Comparison of ENCODE assay signal across 16 mouse cellular contexts in the genomic region with DNA sequence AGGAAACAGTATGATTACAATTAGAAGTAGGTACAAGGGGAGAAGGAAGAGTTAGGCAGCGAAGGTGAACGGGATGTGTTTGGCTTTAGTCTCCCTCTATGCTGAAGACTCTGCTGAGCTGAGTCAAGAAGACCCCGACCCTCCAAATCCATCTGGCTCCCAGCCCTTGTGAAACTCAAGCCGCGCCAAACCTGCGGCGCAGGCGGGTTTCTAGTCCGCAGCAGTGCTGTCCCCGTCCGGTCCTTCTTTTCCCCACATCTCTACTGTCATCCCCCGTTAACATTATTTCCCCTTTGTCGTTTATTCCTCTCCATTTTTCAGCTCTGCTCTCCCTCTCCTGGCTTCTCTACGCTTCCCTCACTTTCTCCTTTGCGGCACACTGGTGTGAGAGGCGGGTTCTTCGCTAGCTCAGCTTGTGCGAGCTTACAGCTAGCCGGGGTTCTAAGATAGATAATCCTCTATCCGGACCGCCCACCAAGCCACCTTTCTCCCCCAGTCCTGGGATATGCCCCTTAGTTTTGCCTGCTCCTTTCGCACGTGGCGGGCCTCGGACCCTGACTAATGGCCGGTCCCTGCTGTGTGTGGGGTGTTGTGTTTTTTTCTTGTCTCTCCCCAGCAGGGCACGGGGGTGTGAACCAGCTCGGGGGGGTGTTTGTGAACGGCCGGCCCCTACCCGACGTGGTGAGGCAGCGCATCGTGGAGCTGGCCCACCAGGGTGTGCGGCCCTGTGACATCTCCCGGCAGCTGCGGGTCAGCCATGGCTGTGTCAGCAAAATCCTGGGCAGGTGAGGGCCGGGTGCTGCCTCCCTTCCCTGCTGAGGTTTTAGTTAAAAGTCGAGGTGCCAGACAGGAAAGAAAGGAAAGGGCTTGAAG. TPM values are rescaled to one million over a fixed set of nuclear protein-coding genes. Genes with fewer than 3 reads are reported as not detected.
DNase-seq lines count a peak whose midpoint lies in the region; ATAC-seq and TF ChIP-seq lines count a peak whose summit lies in the region.
"Had no signal": no experiment of that assay in that cellular context is flagged by ENCODE, and none has a peak within 500 bp of the region (broad histone marks: within the 10 kb centered on the region; RNA-seq: fewer than 3 reads in every experiment).

No protein-coding gene starts in this region.

- 2% methylated on average over 39 of the region's 39 CpGs for WGBS in forebrain, embryonic 11.5 days
- 2% methylated on average over 39 of the region's 39 CpGs for WGBS in forebrain, postnatal 0 days
- 2% methylated on average over 39 of the region's 39 CpGs for WGBS in midbrain, embryonic 13.5 days
- 4% methylated on average over 39 of the region's 39 CpGs for WGBS in midbrain, embryonic 15.5 days
- 2% methylated on average over 39 of the region's 39 CpGs for WGBS in limb, embryonic 10.5 days

- peak overlapping the region; percentile 2; the same call in 1 of the 2 replicates for H3K4me2 ChIP-seq in forebrain, embryonic 11.5 days (ENCODE audit: low read depth, low read length, severe bottlenecking)
- no peak overlapping the region for H3K4me2 ChIP-seq in forebrain, postnatal 0 days (ENCODE audit: low read depth)
- H3K4me2 ChIP-seq in midbrain, embryonic 13.5 days (replicated peaks): no peak overlapping the region
- H3K4me2 ChIP-seq in midbrain, embryonic 15.5 days: no peak overlapping the region
- H3K4me2 ChIP-seq: intestine, embryonic 15.5 days; limb, embryonic 15.5 days; midbrain, embryonic 12.5 days had no signal

- no peak for ATAC-seq in forebrain, embryonic 11.5 days (replicated peaks; ENCODE audit: low FRiP score)
- no peak for ATAC-seq in forebrain, postnatal 0 days
- no peak for ATAC-seq in midbrain, embryonic 13.5 days
- ATAC-seq in midbrain, embryonic 15.5 days (replicated peaks): no peak
- ATAC-seq: intestine, embryonic 15.5 days had no signal

- no peak overlapping the region for H3K9ac ChIP-seq in forebrain, embryonic 11.5 days (ENCODE audit: low read length)
- no peak overlapping the region for H3K9ac ChIP-seq in forebrain, postnatal 0 days
- no peak overlapping the region for H3K9ac ChIP-seq in midbrain, embryonic 13.5 days (replicated peaks)
- H3K9ac ChIP-seq in midbrain, embryonic 15.5 days: no peak overlapping the region
- H3K9ac ChIP-seq: intestine, embryonic 15.5 days; limb, embryonic 15.5 days; midbrain, embryonic 12.5 days had no signal

- peaks cover 73% of the 10 kb centered on the region for H3K27me3 ChIP-seq in forebrain, embryonic 11.5 days (ENCODE audit: control insufficient read depth, insufficient read depth, low read length)
- peaks cover 68% of the 10 kb centered on the region for H3K27me3 ChIP-seq in forebrain, postnatal 0 days (ENCODE audit: insufficient read depth, low read length)
- peaks cover 96% of the 10 kb centered on the region for H3K27me3 ChIP-seq in midbrain, embryonic 13.5 days
- peaks cover 78% of the 10 kb centered on the region for H3K27me3 ChIP-seq in midbrain, embryonic 15.5 days (replicated peaks)
- peaks cover 100% of the 10 kb centered on the region for H3K27me3 ChIP-seq in limb, embryonic 10.5 days (ENCODE audit: low read depth, poor library complexity, severe bottlenecking)

- no peak overlapping the region for H3K4me3 ChIP-seq in forebrain, embryonic 11.5 days (ENCODE audit: low read depth, low read length)
- H3K4me3 ChIP-seq in forebrain, postnatal 0 days (ENCODE audit: low read depth, low read length): no peak overlapping the region
- 0 out of 2 replicates have a peak overlapping the region, but pooled peaks have one; percentile 12 for H3K4me3 ChIP-seq in midbrain, embryonic 13.5 days (replicated peaks)
- H3K4me3 ChIP-seq in midbrain, embryonic 15.5 days: no peak overlapping the region
- 0 out of 2 replicates have a peak overlapping the region, but pooled peaks have one; percentile 6 for H3K4me3 ChIP-seq in limb, embryonic 10.5 days
- H3K4me3 ChIP-seq: intestine, embryonic 15.5 days; limb, embryonic 15.5 days had no signal

- peak; percentile 62 for DNase-seq in forebrain, embryonic 11.5 days (ENCODE audit: low spot score)
- no peak for DNase-seq in forebrain, postnatal 0 days
- DNase-seq in limb, embryonic 10.5 days (ENCODE audit: low spot score): peak; percentile 58
- DNase-seq in left cerebral cortex, postnatal 10 days (ENCODE audit: extremely low spot score in 1 of 2, low spot score in 2 of 2): no peak
- DNase-seq in cerebellum, adult 11 months: no peak
- no peak for DNase-seq in spleen, adult 12 weeks (ENCODE audit: low spot score)
- DNase-seq: cerebellum, adult 9-11 months; spleen, adult 18-20 months had no signal

- TF ChIP-seq CTCF in forebrain, postnatal 0 days (IDR thresholded peaks at IDR 0.05; ENCODE audit: low read depth): no peak

- intact Hi-C loops in left cerebral cortex, postnatal 10 days (cut with DNase I): no loop called here

- no peaks in the 10 kb centered on the region for H3K36me3 ChIP-seq in forebrain, embryonic 11.5 days (ENCODE audit: control insufficient read depth, insufficient read depth, low read length)
- H3K36me3 ChIP-seq in forebrain, postnatal 0 days (ENCODE audit: insufficient read depth): no peaks in the 10 kb centered on the region
- no peaks in the 10 kb centered on the region for H3K36me3 ChIP-seq in midbrain, embryonic 13.5 days
- H3K36me3 ChIP-seq in midbrain, embryonic 15.5 days (replicated peaks): no peaks in the 10 kb centered on the region
- no peaks in the 10 kb centered on the region for H3K36me3 ChIP-seq in limb, embryonic 10.5 days
- H3K36me3 ChIP-seq: intestine, embryonic 15.5 days; limb, embryonic 15.5 days; midbrain, embryonic 12.5 days had no signal

- no peak overlapping the region for H3K27ac ChIP-seq in forebrain, embryonic 11.5 days (ENCODE audit: low read depth, low read length)
- no peak overlapping the region for H3K27ac ChIP-seq in forebrain, postnatal 0 days (ENCODE audit: low read depth, low read length)
- H3K27ac ChIP-seq in midbrain, embryonic 13.5 days: no peak overlapping the region
- H3K27ac ChIP-seq in midbrain, embryonic 15.5 days: no peak overlapping the region
- H3K27ac ChIP-seq in limb, embryonic 10.5 days: no peak overlapping the region
- H3K27ac ChIP-seq: intestine, embryonic 15.5 days; limb, embryonic 15.5 days; midbrain, embryonic 12.5 days had no signal

- H3K4me1 ChIP-seq in forebrain, embryonic 11.5 days (replicated peaks; ENCODE audit: control insufficient read depth, insufficient read depth, low read length): peaks cover 17% of the 10 kb centered on the region
- H3K4me1 ChIP-seq in forebrain, postnatal 0 days (ENCODE audit: insufficient read depth): no peaks in the 10 kb centered on the region
- peaks cover 31% of the 10 kb centered on the region for H3K4me1 ChIP-seq in midbrain, embryonic 13.5 days (replicated peaks)
- H3K4me1 ChIP-seq in midbrain, embryonic 15.5 days: peaks cover 34% of the 10 kb centered on the region
- peaks cover 38% of the 10 kb centered on the region for H3K4me1 ChIP-seq in limb, embryonic 10.5 days

- no peaks in the 10 kb centered on the region for H3K9me3 ChIP-seq in forebrain, embryonic 11.5 days (ENCODE audit: control insufficient read depth, low read length)
- no peaks in the 10 kb centered on the region for H3K9me3 ChIP-seq in forebrain, postnatal 0 days (ENCODE audit: low read length)
- H3K9me3 ChIP-seq in midbrain, embryonic 13.5 days: no peaks in the 10 kb centered on the region
- no peaks in the 10 kb centered on the region for H3K9me3 ChIP-seq in midbrain, embryonic 15.5 days
- no peaks in the 10 kb centered on the region for H3K9me3 ChIP-seq in limb, embryonic 10.5 days (replicated peaks)
- H3K9me3 ChIP-seq: intestine, embryonic 15.5 days; limb, embryonic 15.5 days; midbrain, embryonic 12.5 days had no signal

RNA-seq across cellular contexts. Expression of a gene that starts 4.7 kb away (rescaled TPM):
- 0.20 and 0.39 TPM in 2 replicates for polyA plus RNA-seq in forebrain, embryonic 11.5 days (2014; fragmentation: Nextera tagmentation; extraction: Ambion mirVana)
- total RNA-seq in forebrain, postnatal 0 days (2014; rRNA removed): 0.05 TPM in 1 of 2 replicates, not detected in the other
- 0.06 TPM in 2 replicates for polyA plus RNA-seq in forebrain, postnatal 0 days (2015; fragmentation: Nextera tagmentation; extraction: Ambion mirVana)
- polyA plus RNA-seq in midbrain, embryonic 13.5 days (2015; fragmentation: Nextera tagmentation; extraction: Ambion mirVana): 0.63 and 1.0 TPM in 2 replicates
- polyA plus RNA-seq in midbrain, embryonic 15.5 days (2015; fragmentation: Nextera tagmentation; extraction: Ambion mirVana): 0.68 TPM in 2 replicates
- 0.05 and 0.20 TPM in 2 replicates for polyA plus RNA-seq in limb, embryonic 10.5 days (2016; fragmentation: Nextera tagmentation; extraction: Ambion mirVana)
- total RNA-seq in left cerebral cortex, postnatal 10 days (2021): not detected
- total RNA-seq: MEL had no signal
- polyA plus RNA-seq: heart, embryonic 14.5 days; limb, embryonic 15.5 days; lung, embryonic 16.5 days had no signal

Comparison
In these comparisons a context has a peak if more than half of its experiments do, and no peak if none do; other contexts are left out.
1. DNase-seq: peak in forebrain, embryonic 11.5 days (single experiment) and limb, embryonic 10.5 days (single experiment); none in forebrain, postnatal 0 days (single experiment), left cerebral cortex, postnatal 10 days (0 of 2), cerebellum, adult 11 months (single experiment) and spleen, adult 12 weeks (single experiment).
2. H3K4me3 ChIP-seq: peak in midbrain, embryonic 13.5 days (single experiment) and limb, embryonic 10.5 days (single experiment); none in forebrain, embryonic 11.5 days (single experiment), forebrain, postnatal 0 days (single experiment) and midbrain, embryonic 15.5 days (single experiment).